Mouse (Mus musculus): ENCODE results near the gene Nudt5.

- TF ChIP-seq CTCF (IDR thresholded peaks at IDR 0.05; ENCODE audit: insufficient read depth, low read depth, low read length), result no peak
- TF ChIP-seq POLR2A (IDR thresholded peaks at IDR 0.05; ENCODE audit: insufficient read depth, low read depth, low read length), result no peak
These were observed 24.9 kb downstream of the Nudt5 start for GRCm38 (mm10) chr2:5869746-5870145.
